Mouse (Mus musculus) heart, postnatal 36 days (tissue): ENCODE data around the gene Zfp787. TPM values are rescaled to one million over a fixed set of nuclear protein-coding genes. Genes with fewer than 3 reads are reported as not detected.
"Not testable (repeated sequence)": the region's sequence is repeated elsewhere in the genome, so short reads cannot be mapped to it uniquely, and the experiment has no call there.

Experiments used
- DNase-seq, 2 experiments: peaks; one replicate each; pipeline ENCODE4 v3.0.0; 2021 to 2022
- intact Hi-C: fragments of 180-260 bp; cut with DNase I; formaldehyde crosslinking; loops from one replicate; pipeline ENCODE4 v1.15.1; 2025
- total RNA-seq, 2 experiments: library from RNA; stranded (reverse); gene quantifications; 2 replicates each; pipeline ENCODE4 v1.2.3; 2021

Zfp787 gene
- total RNA-seq, 2 experiments from 2014 or later, result 30.2 to 34.0 TPM

DNA sequence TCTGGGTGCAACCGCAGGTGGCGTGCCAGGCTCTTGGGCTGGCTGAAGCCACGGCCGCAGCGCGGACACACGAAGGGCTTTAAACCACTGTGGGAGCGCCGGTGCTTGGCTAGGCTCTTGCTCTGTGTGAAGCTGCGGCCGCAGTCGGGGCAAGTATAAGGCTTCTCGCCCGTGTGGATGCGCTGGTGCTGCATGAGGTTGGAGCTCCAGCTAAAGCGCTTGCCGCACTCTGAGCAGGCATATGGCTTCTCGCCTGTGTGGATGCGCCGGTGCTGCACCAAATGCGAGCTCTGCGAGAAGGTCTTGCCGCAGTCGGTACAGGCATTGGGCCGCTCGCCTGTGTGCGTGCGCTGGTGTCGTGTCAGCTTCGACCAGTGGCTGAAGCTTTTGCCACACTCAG, 23.2 kb downstream of the Zfp787 start:
- DNase-seq, result no peak
- intact Hi-C loops, result no loop called here

DNA sequence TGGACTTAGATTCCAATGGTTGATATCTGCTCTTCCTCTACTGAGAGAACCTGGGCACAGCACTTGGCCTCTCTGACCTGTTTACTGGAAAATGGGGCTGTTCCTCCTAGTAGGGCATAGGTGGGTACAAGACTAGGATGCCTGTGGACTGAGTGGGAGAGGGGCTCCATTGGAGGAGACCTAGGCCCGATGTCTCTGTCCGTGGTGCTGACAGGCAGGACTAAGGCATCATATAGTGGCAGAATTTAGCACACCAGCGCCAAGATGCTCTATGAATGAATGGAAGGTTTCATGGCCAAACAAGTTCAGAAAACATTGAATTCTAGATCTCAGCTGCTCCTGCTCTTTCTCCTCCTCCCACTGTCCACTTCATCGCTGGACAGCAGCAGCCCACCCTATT, 25.5 kb downstream of the Zfp787 start:
- intact Hi-C loops, result no loop called here
- no peak for DNase-seq

DNA sequence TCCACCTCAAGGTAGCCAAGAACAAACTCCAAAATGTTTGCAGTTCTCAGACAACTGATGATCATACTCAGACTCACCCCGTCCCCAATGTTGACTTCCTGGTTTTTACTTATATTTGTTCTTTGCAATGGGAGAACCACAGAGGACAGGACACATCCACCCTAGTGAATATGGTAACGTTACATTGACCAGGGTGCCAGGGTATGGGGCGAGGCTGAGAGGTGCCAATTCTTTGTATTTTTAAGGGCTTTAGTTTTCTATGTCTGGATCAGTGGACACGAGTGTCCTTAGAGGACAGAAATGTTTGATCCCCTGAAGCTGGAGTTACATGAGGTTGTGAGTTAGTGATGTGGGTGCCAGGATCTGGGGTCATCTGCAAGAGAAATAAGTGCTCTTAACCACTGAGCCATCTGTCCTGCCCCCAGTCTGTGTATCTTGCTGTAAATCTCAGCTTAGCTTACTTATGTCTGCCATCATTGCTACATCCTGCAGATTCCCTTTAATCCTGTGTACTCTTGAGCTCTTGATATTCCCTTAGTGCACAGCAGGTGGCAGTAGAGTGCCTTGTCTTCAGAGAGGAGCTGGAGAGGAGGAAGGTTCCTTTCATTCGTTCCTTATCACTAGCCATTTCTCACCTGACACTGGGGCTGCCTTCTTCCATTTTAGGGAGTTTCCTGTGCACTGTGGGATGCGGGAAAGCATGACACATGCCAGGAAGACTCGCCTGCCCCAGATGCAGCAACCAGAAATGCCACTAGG, 28.9 kb downstream of the Zfp787 start:
- peak; percentile 80 to 83 for DNase-seq
- intact Hi-C loops, result loop anchor here (1.0 to 5.0 kb wide), 4 partner anchors 24 to 155 kb away; no protein-coding TSS in a partner anchor

DNA sequence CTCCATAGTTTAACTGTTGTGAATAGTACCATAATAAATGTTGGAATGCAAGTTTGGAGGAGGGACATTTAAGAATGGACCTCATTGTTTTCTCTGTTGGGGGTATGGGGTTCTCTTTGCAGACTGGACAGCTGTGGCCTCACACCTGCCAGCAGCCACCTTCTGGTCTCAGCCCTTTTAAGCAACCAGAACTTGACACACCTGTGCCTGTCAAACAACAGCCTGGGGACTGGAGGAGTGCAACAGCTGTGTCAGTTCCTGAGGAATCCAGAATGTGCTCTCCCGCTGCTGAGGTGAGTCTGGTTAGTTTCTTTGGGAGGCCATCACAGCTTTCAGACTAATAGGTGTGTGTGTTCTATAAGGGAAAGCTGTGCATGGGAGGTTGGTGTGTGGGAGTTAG, 34.7 kb downstream of the Zfp787 start:
- intact Hi-C loops, result not testable (repeated sequence)

DNA sequence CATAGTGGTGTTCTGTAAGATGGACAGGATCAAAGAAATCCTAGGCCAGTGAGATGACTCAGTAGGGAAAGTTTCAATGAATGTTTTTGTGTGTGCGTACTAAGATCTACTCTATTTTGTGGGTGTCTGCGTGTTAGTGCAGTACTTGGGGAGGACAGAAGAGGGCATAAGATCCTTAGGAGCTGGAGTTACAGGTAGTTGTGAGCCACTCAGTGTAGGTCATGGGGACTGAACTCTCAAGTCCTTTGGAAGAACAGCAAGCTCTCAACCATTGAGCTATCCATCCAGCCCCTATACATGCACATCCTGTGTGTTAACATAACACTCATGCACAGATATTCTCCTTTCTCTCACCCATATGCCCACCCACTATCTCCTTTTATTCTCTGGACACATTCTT, 35.7 kb downstream of the Zfp787 start:
- DNase-seq, intact Hi-C loops: not testable (repeated sequence)

More for the DNA sequence above, 34.7 kb downstream of the Zfp787 start:
- DNase-seq, result not testable (repeated sequence)

DNA sequence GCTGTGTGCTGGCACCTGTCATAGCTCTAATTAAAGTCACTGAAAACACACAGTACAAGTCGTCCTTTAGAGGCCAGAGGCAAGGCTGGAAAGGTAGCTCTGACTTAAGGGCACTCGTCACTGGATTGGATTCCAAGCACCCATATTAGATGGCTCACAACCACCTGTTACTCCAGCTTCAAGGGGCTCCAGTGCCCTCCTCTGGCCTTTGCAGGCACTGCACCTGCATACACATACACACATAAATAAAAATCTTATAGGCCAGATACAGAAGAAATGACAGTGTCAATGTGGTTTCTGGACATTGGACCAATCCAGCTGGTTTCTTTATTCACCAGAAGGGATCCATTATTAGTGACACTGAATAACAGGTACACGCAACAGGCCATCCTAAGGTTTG, 36.3 kb downstream of the Zfp787 start:
- no peak for DNase-seq
- intact Hi-C loops, result no loop called here

Other genes starting within 250 kb of the Zfp787 start
- gene Vmn1r65, start 145.0 kb downstream of the Zfp787 start, total RNA-seq, result not detected
- not detected for gene Nlrp4c, start 110.8 kb downstream of the Zfp787 start, total RNA-seq
- gene Zfp444, start 16.2 kb upstream of the Zfp787 start, total RNA-seq, result 10 to 100 TPM in 1 of 2 experiments, 1 to 10 TPM in 1; 9.4 to 11.4 TPM
- gene Galp, start 41.1 kb upstream of the Zfp787 start, total RNA-seq, result not detected
- gene Zscan5b, start 66.3 kb upstream of the Zfp787 start, total RNA-seq, result not detected
- gene Epp13, start 96.7 kb upstream of the Zfp787 start, total RNA-seq, result not detected
- 1 to 10 TPM; 3.4 to 4.0 TPM for gene Zfp667, start 130.6 kb upstream of the Zfp787 start, total RNA-seq
- gene Zfp583, start 175.3 kb upstream of the Zfp787 start, total RNA-seq, result 1 to 10 TPM; 1.1 to 1.8 TPM
- under 1 TPM; 0.16 to 0.33 TPM for gene Gm3854, start 187.8 kb upstream of the Zfp787 start, total RNA-seq
- gene Zfp78, start 207.3 kb upstream of the Zfp787 start, total RNA-seq, result 1 to 10 TPM; 2.4 to 3.0 TPM
- gene Zfp28, start 227.3 kb upstream of the Zfp787 start, total RNA-seq, result 1 to 10 TPM; 2.9 to 3.1 TPM
- gene Smim17, start 242.7 kb upstream of the Zfp787 start, total RNA-seq, result not detected